Mouse (Mus musculus) embryonic fibroblast, embryonic 13.5 days (primary cell): ENCODE results near the gene Dpp6. TPM values are rescaled to one million over a fixed set of nuclear protein-coding genes. Genes with fewer than 3 reads are reported as not detected.

ENCODE experiments used
- H3K27ac ChIP-seq: 2 replicates; pipeline ENCODE4 v1.5.1; 2012; ENCODE audit warnings: low read length, control low read depth, inconsistent platforms; ENCODE audit not compliant: insufficient read depth
- H3K4me1 ChIP-seq: 2 replicates; pipeline ENCODE4 v1.6.1; 2011; ENCODE audit warnings: low read length; ENCODE audit not compliant: control insufficient read depth, insufficient read depth
- H3K4me3 ChIP-seq: 2 replicates; pipeline ENCODE4 v1.5.1; 2011; ENCODE audit warnings: mild to moderate bottlenecking, control low read depth, low read length; ENCODE audit not compliant: insufficient read depth
- CTCF ChIP-seq: IDR thresholded peaks from 2 replicates; pipeline ENCODE4 v1.5.1; 2011; ENCODE audit warnings: mild to moderate bottlenecking, control low read depth, low read length, moderate library complexity, borderline replicate concordance; ENCODE audit not compliant: insufficient read depth
- POLR2A ChIP-seq: IDR thresholded peaks from 2 replicates; pipeline ENCODE4 v1.6.1; 2011; ENCODE audit warnings: low read depth, mild to moderate bottlenecking, control low read depth, low read length, moderate library complexity
- polyA plus RNA-seq: library from polyadenylated mRNA; stranded (reverse); fragments of >200 nt; gene quantifications from 2 replicates; pipeline ENCODE4 v1.2.4, GENCODE M21; 2011; ENCODE audit warnings: low read depth; ENCODE audit not compliant: missing spikeins, insufficient read length

Gene Dpp6
- 0.14 and 0.15 TPM in 2 replicates for polyA plus RNA-seq

GRCm38 (mm10) chr5:26816975-26817941 is at the start of gene Dpp6:
Dpp6 (plus strand) TSS chr5:26817203.
- TF ChIP-seq CTCF, result no peak
- no peak for TF ChIP-seq POLR2A
- Histone ChIP-seq H3K27ac (no peak within 1 kb of the TSS), H3K4me1 (no peaks in the 10 kb centered on the region), H3K4me3 (no peak within 1 kb of the TSS)

GRCm38 (mm10) chr5:26783955-26784354 is 33.0 kb upstream of the Dpp6 start:
- Histone ChIP-seq H3K4me3 (no peak overlapping the region), H3K4me1 (no peaks in the 10 kb centered on the region), H3K27ac (no peak overlapping the region)
- TF ChIP-seq CTCF, result no peak
- TF ChIP-seq POLR2A, result no peak

- Histone ChIP-seq H3K4me3 (no peak overlapping the region), H3K27ac (no peak overlapping the region), H3K4me1 (no peaks in the 10 kb centered on the region)
- no peak for TF ChIP-seq CTCF
- TF ChIP-seq POLR2A, result no peak
Observed at GRCm38 (mm10) chr5:26795524-26795923, 21.5 kb upstream of the Dpp6 start.

GRCm38 (mm10) chr5:26835972-26836371 is 19.0 kb downstream of the Dpp6 start:
- no peaks in the 10 kb centered on the region for H3K4me1 ChIP-seq
- TF ChIP-seq POLR2A (no peak), CTCF (no peak)
- H3K27ac ChIP-seq, result no peak overlapping the region
- no peak overlapping the region for H3K4me3 ChIP-seq

GRCm38 (mm10) chr5:26841151-26841550 is 24.1 kb downstream of the Dpp6 start:
- TF ChIP-seq CTCF, result no peak
- TF ChIP-seq POLR2A, result no peak
- Histone ChIP-seq H3K27ac (no peak overlapping the region), H3K4me1 (no peaks in the 10 kb centered on the region), H3K4me3 (no peak overlapping the region)

- Histone ChIP-seq H3K4me1 (no peaks in the 10 kb centered on the region), H3K4me3 (no peak overlapping the region), H3K27ac (no peak overlapping the region)
- TF ChIP-seq POLR2A, result no peak
- TF ChIP-seq CTCF, result no peak
Observed at GRCm38 (mm10) chr5:26854746-26855145, 37.7 kb downstream of the Dpp6 start.

- H3K4me1 ChIP-seq, result no peaks in the 10 kb centered on the region
- TF ChIP-seq CTCF, result no peak
- TF ChIP-seq POLR2A, result no peak
- no peak overlapping the region for H3K27ac ChIP-seq
- H3K4me3 ChIP-seq, result no peak overlapping the region
Observed at GRCm38 (mm10) chr5:26875449-26875848, 58.4 kb downstream of the Dpp6 start.

GRCm38 (mm10) chr5:26887496-26887895 is 70.5 kb downstream of the Dpp6 start:
- H3K4me1 ChIP-seq, result no peaks in the 10 kb centered on the region
- H3K4me3 ChIP-seq, result no peak overlapping the region
- TF ChIP-seq CTCF, result no peak
- TF ChIP-seq POLR2A, result no peak
- no peak overlapping the region for H3K27ac ChIP-seq

GRCm38 (mm10) chr5:26888080-26888479 is 71.1 kb downstream of the Dpp6 start:
- Histone ChIP-seq H3K27ac (no peak overlapping the region), H3K4me1 (no peaks in the 10 kb centered on the region), H3K4me3 (no peak overlapping the region)
- TF ChIP-seq POLR2A (no peak), CTCF (no peak)

- TF ChIP-seq POLR2A (no peak), CTCF (no peak)
- H3K4me3 ChIP-seq, result no peak overlapping the region
- no peak overlapping the region for H3K27ac ChIP-seq
- H3K4me1 ChIP-seq, result no peaks in the 10 kb centered on the region
Observed at GRCm38 (mm10) chr5:26894346-26894745, 77.3 kb downstream of the Dpp6 start.

- no peak overlapping the region for H3K4me3 ChIP-seq
- H3K4me1 ChIP-seq, result no peaks in the 10 kb centered on the region
- TF ChIP-seq POLR2A (no peak), CTCF (peak; percentile 11; the same call in 1 of the 2 replicates)
- no peak overlapping the region for H3K27ac ChIP-seq
Observed at GRCm38 (mm10) chr5:26903786-26904185, 86.8 kb downstream of the Dpp6 start.
